Mouse (Mus musculus): ENCODE measurements around the gene Elk3. TPM values are rescaled to one million over a fixed set of nuclear protein-coding genes. Genes with fewer than 3 reads are reported as not detected.

Elk3 gene
- polyA plus RNA-seq, 2 experiments from 2014 or later = 26.0 to 26.3 TPM

GRCm38 (mm10) chr10:93328321-93328720 is 17.4 kb upstream of the Elk3 start:
- no peak for ATAC-seq

GRCm38 (mm10) chr10:93327187-93327586 is 16.3 kb upstream of the Elk3 start:
- no peak for ATAC-seq

GRCm38 (mm10) chr10:93326741-93327100 is 15.8 kb upstream of the Elk3 start:
- no peak for ATAC-seq

GRCm38 (mm10) chr10:93325804-93326740 is 15.1 kb upstream of the Elk3 start:
- ATAC-seq = peak; percentile 30

GRCm38 (mm10) chr10:93325369-93325768 is 14.4 kb upstream of the Elk3 start:
- peak; percentile 87 for ATAC-seq

GRCm38 (mm10) chr10:93324438-93324837 is 13.5 kb upstream of the Elk3 start:
- no peak for ATAC-seq

GRCm38 (mm10) chr10:93323659-93324058 is 12.7 kb upstream of the Elk3 start:
- ATAC-seq = no peak

GRCm38 (mm10) chr10:93321763-93322162 is 10.8 kb upstream of the Elk3 start:
- no peak for ATAC-seq

- no peak for ATAC-seq
These were observed 9.2 kb upstream of the Elk3 start for GRCm38 (mm10) chr10:93320148-93320547.

- no peak for ATAC-seq
These were observed 8.7 kb upstream of the Elk3 start for GRCm38 (mm10) chr10:93319526-93320063.

- ATAC-seq = no peak
These were observed 6.0 kb upstream of the Elk3 start for GRCm38 (mm10) chr10:93316909-93317308.

GRCm38 (mm10) chr10:93311576-93311975 is 641 bp upstream of the Elk3 start:
- no peak for ATAC-seq

- ATAC-seq = peak; percentile 40
These were observed 857 bp downstream of the Elk3 start for GRCm38 (mm10) chr10:93309934-93310621.

- ATAC-seq = peak; percentile 57
These were observed 1.6 kb downstream of the Elk3 start for GRCm38 (mm10) chr10:93309131-93309933.

- ATAC-seq = no peak
These were observed 4.6 kb downstream of the Elk3 start for GRCm38 (mm10) chr10:93306367-93306766.

GRCm38 (mm10) chr10:93305946-93306345 is 5.0 kb downstream of the Elk3 start:
- peak; percentile 34 for ATAC-seq

- no peak for ATAC-seq
These were observed 7.7 kb downstream of the Elk3 start for GRCm38 (mm10) chr10:93303231-93303630.

GRCm38 (mm10) chr10:93301831-93302230 is 9.1 kb downstream of the Elk3 start:
- no peak for ATAC-seq

GRCm38 (mm10) chr10:93298208-93298607 is 12.7 kb downstream of the Elk3 start:
- ATAC-seq = peak; percentile 24

- ATAC-seq = peak; percentile 73
These were observed 13.2 kb downstream of the Elk3 start for GRCm38 (mm10) chr10:93297774-93298173.

- ATAC-seq = peak; percentile 28
These were observed 16.3 kb downstream of the Elk3 start for GRCm38 (mm10) chr10:93294547-93295219.

GRCm38 (mm10) chr10:93293621-93294020 is 17.3 kb downstream of the Elk3 start:
- ATAC-seq = no peak

Measured in CD4-positive, CD25-positive, alpha-beta regulatory T cell, adult 4 months (primary cell).